Mouse (Mus musculus) lung, embryonic 16.5 days (tissue): ENCODE measurements at regions not wholly inside any gene's neighbourhood (a gene's known extent, or its start where the extent isn't known, plus 50 kb on each side); places are given as distances from the start of the nearest gene placed in this dataset.
A peak's percentile ranks its signal among the peaks of the same experiment; 100 is the strongest.

Experiments used
- ATAC-seq: fragments of 200-750 bp; cut with Nextera tagmentation; 2 replicates; pipeline ENCODE4 v1.8.0; 2017; ENCODE audit warnings: low read depth, mild to moderate bottlenecking, moderate library complexity
- H3K27ac ChIP-seq: fragments of 300-500 bp; sonication (generic); 2 replicates; pipeline ENCODE4 v1.5.1; 2014; ENCODE audit warnings: mild to moderate bottlenecking, control low read depth, low read length
- H3K27me3 ChIP-seq: fragments of 300-500 bp; sonication (generic); 2 replicates; pipeline ENCODE4 v1.6.1; 2014; ENCODE audit warnings: low read depth, low read length, mixed read lengths; ENCODE audit not compliant: control insufficient read depth, insufficient read depth
- H3K36me3 ChIP-seq: fragments of 300-500 bp; sonication (generic); 2 replicates; pipeline ENCODE4 v1.6.1; 2014; ENCODE audit warnings: low read length; ENCODE audit not compliant: control insufficient read depth, insufficient read depth
- H3K4me1 ChIP-seq: fragments of 300-500 bp; sonication (generic); replicated peaks from 2 replicates; pipeline ENCODE4 v1.6.1; 2014; ENCODE audit warnings: low read length, mixed read lengths; ENCODE audit not compliant: control insufficient read depth, insufficient read depth
- H3K4me2 ChIP-seq: fragments of 300-500 bp; sonication (generic); 2 replicates; pipeline ENCODE4 v1.6.1; 2014; ENCODE audit warnings: low read depth, low read length, control low read depth
- H3K4me3 ChIP-seq: fragments of 300-500 bp; sonication (generic); 2 replicates; pipeline ENCODE4 v1.5.1; 2014; ENCODE audit warnings: mild to moderate bottlenecking, low read length, control low read depth
- H3K9ac ChIP-seq: fragments of 300-500 bp; sonication (generic); 2 replicates; pipeline ENCODE4 v1.6.1; 2014; ENCODE audit warnings: low read length, control low read depth
- H3K9me3 ChIP-seq: fragments of 300-500 bp; sonication (generic); 2 replicates; pipeline ENCODE4 v1.6.1; 2016; ENCODE audit warnings: low read length; ENCODE audit not compliant: control insufficient read depth
- WGBS: fragments of 180-500 bp; shearing (Covaris S2); extraction: QIAGEN DNeasy Blood & Tissue Kit; methylation state at CpG from one replicate; pipeline ENCODE4 v1.1.7; 2014; 5-methylcytosine and 5-hydroxymethylcytosine counted together

- Histone ChIP-seq H3K4me1 (no peaks in the 10 kb centered on the region), H3K27ac (no peak overlapping the region), H3K9me3 (0 out of 2 replicates have a peak, but pooled peaks cover 2% of the 10 kb centered on the region), H3K4me2 (no peak overlapping the region), H3K36me3 (no peaks in the 10 kb centered on the region), H3K27me3 (no peaks in the 10 kb centered on the region), H3K4me3 (no peak overlapping the region), H3K9ac (no peak overlapping the region)
- ATAC-seq = no peak
- WGBS = 90% methylated on average over 7 of the region's 7 CpGs
Measured at GRCm38 (mm10) chr17:15240011-15240410, 136.7 kb downstream of the Dll1 start.

GRCm38 (mm10) chr17:15235041-15235440, 141.6 kb downstream of the Dll1 start:
- Histone ChIP-seq H3K9ac (no peak overlapping the region), H3K9me3 (0 out of 2 replicates have a peak, but pooled peaks cover 2% of the 10 kb centered on the region), H3K27me3 (no peaks in the 10 kb centered on the region), H3K4me3 (no peak overlapping the region), H3K36me3 (no peaks in the 10 kb centered on the region), H3K4me2 (no peak overlapping the region), H3K27ac (no peak overlapping the region), H3K4me1 (peaks cover 3% of the 10 kb centered on the region; the same call in 1 of the 2 replicates)
- 63% methylated on average over 6 of the region's 6 CpGs for WGBS
- no peak for ATAC-seq

GRCm38 (mm10) chr17:15231175-15231574, 145.5 kb downstream of the Dll1 start:
- Histone ChIP-seq H3K4me2 (no peak overlapping the region), H3K36me3 (no peaks in the 10 kb centered on the region), H3K27me3 (no peaks in the 10 kb centered on the region), H3K9me3 (no peaks in the 10 kb centered on the region), H3K4me3 (no peak overlapping the region), H3K4me1 (peaks cover 7% of the 10 kb centered on the region), H3K9ac (no peak overlapping the region), H3K27ac (no peak overlapping the region)
- peak; percentile 32 for ATAC-seq
- 45% methylated on average over 5 of the region's 5 CpGs for WGBS

GRCm38 (mm10) chr17:15229159-15229558, 147.5 kb downstream of the Dll1 start:
- peaks cover 7% of the 10 kb centered on the region for H3K4me1 ChIP-seq
- H3K27me3 ChIP-seq = no peaks in the 10 kb centered on the region
- H3K36me3 ChIP-seq = no peaks in the 10 kb centered on the region
- no peak overlapping the region for H3K4me3 ChIP-seq
- WGBS = 80% methylated on average over 6 of the region's 6 CpGs
- no peak overlapping the region for H3K27ac ChIP-seq
- no peak overlapping the region for H3K9ac ChIP-seq
- H3K4me2 ChIP-seq = no peak overlapping the region
- ATAC-seq = no peak
- H3K9me3 ChIP-seq = no peaks in the 10 kb centered on the region

GRCm38 (mm10) chr17:15228077-15228476, 148.6 kb downstream of the Dll1 start:
- 60% methylated on average over 8 of the region's 8 CpGs for WGBS
- H3K27ac ChIP-seq = no peak overlapping the region
- peak; percentile 67 for ATAC-seq

DNA sequence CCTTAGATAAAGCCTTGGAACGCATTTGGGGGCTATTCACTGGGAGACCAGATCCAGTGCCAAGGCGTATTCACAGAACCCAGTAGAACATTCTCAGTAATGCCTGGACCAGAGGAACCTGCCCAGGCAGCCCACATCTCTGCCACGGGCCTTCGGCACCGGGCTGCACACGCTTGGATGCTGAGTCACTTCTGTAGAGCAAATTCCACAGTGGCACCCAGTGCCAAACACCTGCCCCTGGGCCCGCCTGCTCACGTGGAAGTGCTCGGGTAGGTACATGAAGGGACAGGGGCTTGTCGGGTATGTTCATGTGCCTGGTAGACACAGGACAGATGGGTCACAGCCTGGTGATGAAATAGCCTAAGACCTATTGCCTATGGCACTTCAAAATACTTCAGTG, 152.8 kb downstream of the Dll1 start:
- H3K4me2 ChIP-seq = no peak overlapping the region
- H3K27ac ChIP-seq = no peak overlapping the region
- H3K9me3 ChIP-seq = no peaks in the 10 kb centered on the region
- H3K27me3 ChIP-seq = no peaks in the 10 kb centered on the region
- WGBS = 88% methylated on average over 10 of the region's 10 CpGs
- H3K4me1 ChIP-seq = peaks cover 4% of the 10 kb centered on the region
- H3K9ac ChIP-seq = no peak overlapping the region
- no peaks in the 10 kb centered on the region for H3K36me3 ChIP-seq
- no peak for ATAC-seq
- H3K4me3 ChIP-seq = no peak overlapping the region

More at GRCm38 (mm10) chr17:15228077-15228476, 148.6 kb downstream of the Dll1 start:
- H3K4me2 ChIP-seq = no peak overlapping the region
- no peaks in the 10 kb centered on the region for H3K36me3 ChIP-seq
- no peak overlapping the region for H3K4me3 ChIP-seq
- no peak overlapping the region for H3K9ac ChIP-seq
- peaks cover 7% of the 10 kb centered on the region for H3K4me1 ChIP-seq
- no peaks in the 10 kb centered on the region for H3K9me3 ChIP-seq
- H3K27me3 ChIP-seq = no peaks in the 10 kb centered on the region

DNA sequence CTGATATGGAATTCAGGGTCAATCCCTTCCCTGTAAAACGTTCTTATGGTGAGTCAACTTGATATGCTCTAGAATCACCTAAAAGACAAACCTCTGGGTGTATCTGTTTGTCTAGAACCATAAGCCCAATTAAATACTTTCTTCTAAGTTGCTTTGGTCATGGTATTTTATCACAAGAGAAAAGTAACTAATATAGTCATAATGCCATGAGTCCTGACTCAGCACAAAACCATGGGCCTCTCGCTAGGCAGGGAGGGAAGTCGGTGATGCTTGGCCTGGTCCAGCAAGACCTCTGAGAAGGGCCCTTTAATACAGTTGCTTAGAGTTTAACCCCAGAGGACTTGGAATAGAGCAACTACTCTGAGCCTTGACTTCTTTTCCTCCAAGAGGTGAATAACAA, 153.7 kb downstream of the Dll1 start:
- Histone ChIP-seq H3K36me3 (no peaks in the 10 kb centered on the region), H3K4me3 (no peak overlapping the region), H3K9me3 (no peaks in the 10 kb centered on the region), H3K4me2 (no peak overlapping the region), H3K27me3 (no peaks in the 10 kb centered on the region), H3K9ac (no peak overlapping the region), H3K4me1 (peaks cover 3% of the 10 kb centered on the region), H3K27ac (no peak overlapping the region)
- ATAC-seq = no peak
- WGBS = 86% methylated on average over 3 of the region's 3 CpGs

GRCm38 (mm10) chr17:15214157-15214685, 162.5 kb downstream of the Dll1 start:
- no peaks in the 10 kb centered on the region for H3K36me3 ChIP-seq
- H3K9me3 ChIP-seq = no peaks in the 10 kb centered on the region
- WGBS = 86% methylated on average over 1 of the region's 1 CpGs
- no peaks in the 10 kb centered on the region for H3K4me1 ChIP-seq
- no peak overlapping the region for H3K9ac ChIP-seq
- no peak overlapping the region for H3K4me3 ChIP-seq
- no peak for ATAC-seq
- H3K27me3 ChIP-seq = no peaks in the 10 kb centered on the region
- H3K27ac ChIP-seq = no peak overlapping the region
- H3K4me2 ChIP-seq = no peak overlapping the region

DNA sequence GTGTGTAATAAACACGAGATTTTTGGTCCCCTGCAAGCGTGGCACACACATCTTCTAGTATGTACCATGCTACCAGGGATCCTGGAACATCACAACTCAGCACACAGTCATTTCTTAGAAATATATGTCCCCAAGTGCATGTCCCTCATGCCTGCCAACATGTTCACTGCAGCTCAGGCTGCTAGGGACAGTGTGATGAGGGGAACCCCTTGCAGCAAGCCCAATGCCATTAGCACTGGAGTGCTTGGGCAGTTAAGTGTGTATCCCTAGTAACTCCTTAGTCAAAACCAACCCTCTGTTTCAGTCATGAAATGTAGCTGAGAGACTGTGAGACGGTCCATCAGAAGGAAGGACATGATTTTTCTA, 167.5 kb upstream of the Gm3448 start:
- Histone ChIP-seq H3K9me3 (no peaks in the 10 kb centered on the region), H3K27me3 (no peaks in the 10 kb centered on the region), H3K36me3 (no peaks in the 10 kb centered on the region), H3K4me1 (peaks cover 10% of the 10 kb centered on the region), H3K27ac (no peak overlapping the region), H3K4me2 (peak overlapping the region; percentile 59), H3K9ac (peak overlapping the region; percentile 1; the same call in 1 of the 2 replicates), H3K4me3 (no peak overlapping the region)
- ATAC-seq = no peak
- 52% methylated on average over 3 of the region's 3 CpGs for WGBS
